Mouse (Mus musculus) gastrocnemius, postnatal 36 days (tissue): ENCODE data around the gene Olfr774. TPM values are rescaled to one million over a fixed set of nuclear protein-coding genes. Genes with fewer than 3 reads are reported as not detected.
"Not testable (repeated sequence)": the region's sequence is repeated elsewhere in the genome, so short reads cannot be mapped to it uniquely, and the experiment has no call there.

Source experiments
- DNase-seq, 2 experiments: peaks; one replicate each; pipeline ENCODE4 v3.0.0; 2022
- intact Hi-C: fragments of 180-260 bp; cut with DNase I; formaldehyde crosslinking; loops from one replicate; pipeline ENCODE4 v1.15.1; 2025
- long read RNA-seq, 2 experiments: library from polyadenylated mRNA; stranded (forward); transcript quantifications; one replicate each; pipeline ENCODE4 v2.0.0; 2021
- total RNA-seq, 2 experiments: library from RNA; stranded (reverse); gene quantifications; 2 replicates each; pipeline ENCODE4 v1.2.3; 2021

Olfr774 gene
- total RNA-seq: not detected
- long read RNA-seq, experiment 1: 0 reads
- long read RNA-seq, experiment 2: 0 reads

GRCm38 (mm10) chr10:129235904-129236303 is at the start of gene Olfr774:
Gene Olfr774, plus strand, starts transcription at chr10:129236204.
- intact Hi-C loops: no loop called here
- DNase-seq: no peak

- DNase-seq, intact Hi-C loops: not testable (repeated sequence)
Observed at GRCm38 (mm10) chr10:129187319-129187718, 48.7 kb upstream of the Olfr774 start, which contains the start of gene Olfr773. Gene Olfr773, minus strand, starts transcription at chr10:129187419.

GRCm38 (mm10) chr10:129230737-129231136 is 5.3 kb upstream of the Olfr774 start:
- intact Hi-C loops: no loop called here
- DNase-seq: no peak

- DNase-seq: no peak
- intact Hi-C loops: no loop called here
Observed at GRCm38 (mm10) chr10:129248112-129248511, 12.1 kb downstream of the Olfr774 start, which contains the start of gene Olfr775. Gene Olfr775, plus strand, starts transcription at chr10:129248412.

GRCm38 (mm10) chr10:129258827-129259226 is 22.8 kb downstream of the Olfr774 start, which contains the start of gene Olfr776:
Gene Olfr776, plus strand, starts transcription at chr10:129259127.
- intact Hi-C loops: no loop called here
- DNase-seq: no peak

- intact Hi-C loops: no loop called here
- no peak for DNase-seq
Observed at GRCm38 (mm10) chr10:129271081-129271535, 35.1 kb downstream of the Olfr774 start, which contains the start of gene Olfr777. Gene Olfr777, minus strand, starts transcription at chr10:129271485.

Other genes with a start within 250 kb of the Olfr774 start
- gene Olfr9, start 246.8 kb upstream of the Olfr774 start, total RNA-seq: not detected
- not detected for gene Olfr763, start 225.4 kb upstream of the Olfr774 start, total RNA-seq
- gene Olfr764-ps1, start 196.3 kb upstream of the Olfr774 start, total RNA-seq: not detected
- gene Olfr765, start 186.2 kb upstream of the Olfr774 start, total RNA-seq: not detected
- not detected for gene Olfr766-ps1, start 167.2 kb upstream of the Olfr774 start, total RNA-seq
- gene Olfr767, start 153.3 kb upstream of the Olfr774 start, total RNA-seq: not detected
- not detected for gene Olfr768, start 136.8 kb upstream of the Olfr774 start, total RNA-seq
- not detected for gene Olfr769, start 118.3 kb upstream of the Olfr774 start, total RNA-seq
- not detected for gene Olfr770, start 97.2 kb upstream of the Olfr774 start, total RNA-seq
- not detected for gene Olfr771, start 71.5 kb upstream of the Olfr774 start, total RNA-seq
- gene Olfr772, start 58.3 kb upstream of the Olfr774 start, total RNA-seq: not detected
- gene Olfr773, start 48.8 kb upstream of the Olfr774 start, total RNA-seq: not detected
- not detected for gene Olfr775, start 12.2 kb downstream of the Olfr774 start, total RNA-seq
- gene Olfr776, start 22.9 kb downstream of the Olfr774 start, total RNA-seq: not detected
- not detected for gene Olfr777, start 35.3 kb downstream of the Olfr774 start, total RNA-seq
- not detected for gene Olfr780, start 81.9 kb downstream of the Olfr774 start, total RNA-seq
- gene Olfr781, start 92.7 kb downstream of the Olfr774 start, total RNA-seq: not detected
- not detected for gene Olfr782, start 112.6 kb downstream of the Olfr774 start, total RNA-seq
- gene Olfr784, start 147.9 kb downstream of the Olfr774 start, total RNA-seq: under 1 TPM in 1 of 2 experiments, not detected in 1; 0.10 TPM
- not detected for gene Olfr785, start 169.2 kb downstream of the Olfr774 start, total RNA-seq
- not detected for gene Olfr786, start 191.1 kb downstream of the Olfr774 start, total RNA-seq
- not detected for gene Olfr787, start 225.7 kb downstream of the Olfr774 start, total RNA-seq
- gene Olfr788, start 234.8 kb downstream of the Olfr774 start, total RNA-seq: not detected
- not detected for gene Olfr789, start 248.5 kb downstream of the Olfr774 start, total RNA-seq